Mouse (Mus musculus) heart, postnatal 4 days (tissue): ENCODE measurements around the gene Gm14418. TPM values are rescaled to one million over a fixed set of nuclear protein-coding genes. Genes with fewer than 3 reads are reported as not detected.
"Not testable (repeated sequence)": the region's sequence is repeated elsewhere in the genome, so short reads cannot be mapped to it uniquely, and the experiment has no call there.

Experiments used
- DNase-seq: peaks from one replicate; pipeline ENCODE4 v3.0.0; 2021
- total RNA-seq, 2 experiments: library from RNA; stranded (reverse); gene quantifications; 2 replicates each; pipeline ENCODE4 v1.2.3; 2021

Gm14418 gene
- 10 to 100 TPM; 11.3 to 11.7 TPM for total RNA-seq

DNA sequence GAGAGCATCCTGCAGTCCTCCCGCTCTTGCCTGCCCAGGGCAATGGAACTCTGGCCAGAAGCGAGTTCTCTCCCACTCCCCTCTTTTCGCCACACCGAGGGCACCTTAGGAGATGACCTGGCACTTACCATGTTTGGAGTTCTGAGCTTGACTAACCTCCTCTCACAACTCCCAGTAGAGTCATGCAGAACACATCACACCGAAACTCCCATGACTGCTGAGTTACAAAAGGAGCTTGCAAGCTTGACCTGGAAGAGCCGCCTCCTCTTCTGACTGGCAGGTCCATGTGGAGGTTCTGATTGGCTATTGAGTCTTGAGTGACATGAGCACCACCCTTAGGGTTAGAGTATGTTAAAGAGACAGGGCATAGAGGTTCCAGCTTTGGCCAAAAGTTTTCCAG lies at the start of gene Gm14418:
TSS of gene Gm14418 (minus strand) at position 225 of the 400 bp plus-strand sequence.
- not testable (repeated sequence) for DNase-seq

Other genes starting within 250 kb of the Gm14418 start
- gene Gm14410, start 191.9 kb downstream of the Gm14418 start, total RNA-seq = 10 to 100 TPM; 14.9 to 16.0 TPM
- gene Gm14409, start 131.3 kb downstream of the Gm14418 start, total RNA-seq = under 1 TPM; 0.41 to 0.81 TPM
- gene Gm14412, start 74.0 kb downstream of the Gm14418 start, total RNA-seq = under 1 TPM; 0.41 to 0.50 TPM
- gene Zfp970, start 66.4 kb upstream of the Gm14418 start, total RNA-seq = 10 to 100 TPM; 56.0 to 58.9 TPM
- gene Gm14403, start 99.9 kb upstream of the Gm14418 start, total RNA-seq = 10 to 100 TPM; 36.2 to 36.8 TPM
- gene Gm14406, start 179.9 kb upstream of the Gm14418 start, total RNA-seq = not detected